Mouse (Mus musculus): ENCODE measurements at regions not wholly inside any gene's neighbourhood (a gene's known extent, or its start where the extent isn't known, plus 50 kb on each side); places are given as distances from the start of the nearest gene placed in this dataset.
A peak's percentile ranks its signal among the peaks of the same experiment; 100 is the strongest.
"Not testable (repeated sequence)": the region's sequence is repeated elsewhere in the genome, so short reads cannot be mapped to it uniquely, and the experiment has no call there.

DNA sequence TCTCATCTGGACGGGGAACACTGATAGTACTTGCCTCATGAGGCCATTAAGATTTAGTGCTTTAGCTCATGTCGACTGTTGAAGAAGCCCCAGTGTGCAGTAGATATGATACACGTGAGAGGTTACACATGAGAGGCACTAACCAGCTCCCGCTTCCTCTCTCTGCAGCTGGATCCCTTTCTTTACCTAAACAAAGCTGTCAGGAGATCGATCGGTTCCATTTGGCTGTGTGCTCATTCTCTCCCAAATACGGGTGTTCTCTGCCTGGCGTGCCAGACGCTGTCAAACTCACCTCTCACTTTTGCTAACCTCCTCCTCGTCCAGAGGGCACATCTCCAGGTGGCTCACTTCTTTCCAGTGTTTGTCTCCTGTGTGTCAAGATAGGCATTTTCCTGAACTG is 139.3 kb upstream of the Smlr1 start:
- H3K4me3 ChIP-seq: no peak overlapping the region
- H3K4me1 ChIP-seq: 0 out of 2 replicates have a peak, but pooled peaks cover 4% of the 10 kb centered on the region
- no peak overlapping the region for H3K27ac ChIP-seq (replicated peaks)
- no peaks in the 10 kb centered on the region for H3K9me3 ChIP-seq
- DNase-seq (ENCODE audit: low spot score): no peak
- no peaks in the 10 kb centered on the region for H3K36me3 ChIP-seq (replicated peaks)
- no peaks in the 10 kb centered on the region for H3K27me3 ChIP-seq (replicated peaks; ENCODE audit: low read depth, poor library complexity, severe bottlenecking)
- 86% methylated on average over 10 of the region's 10 CpGs for WGBS

DNA sequence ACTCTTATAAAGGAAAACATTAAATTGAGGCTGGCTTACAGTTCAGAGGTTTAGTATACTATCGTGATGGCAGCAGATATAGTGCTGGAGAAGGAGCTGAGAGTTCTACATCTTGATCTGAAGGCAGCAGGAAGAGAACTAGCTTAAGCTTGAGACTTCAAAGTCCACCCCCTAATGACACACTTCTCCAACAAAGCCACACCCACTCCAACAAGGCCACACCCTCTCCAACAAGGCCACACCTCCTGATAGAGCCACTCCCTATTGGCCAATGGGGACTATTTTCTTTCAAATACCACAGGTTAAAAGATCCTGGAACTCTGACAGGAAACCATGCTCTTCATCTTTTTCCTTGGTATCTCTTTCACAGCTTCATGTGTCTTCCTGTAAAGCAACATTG is 134.0 kb upstream of the Smlr1 start:
- no peaks in the 10 kb centered on the region for H3K9me3 ChIP-seq
- 92% methylated on average over 1 of the region's 1 CpGs for WGBS
- DNase-seq (ENCODE audit: low spot score): no peak
- H3K4me3 ChIP-seq: no peak overlapping the region
- H3K4me1 ChIP-seq: no peaks in the 10 kb centered on the region
- H3K27ac ChIP-seq (replicated peaks): no peak overlapping the region
- H3K27me3 ChIP-seq (replicated peaks; ENCODE audit: low read depth, poor library complexity, severe bottlenecking): no peaks in the 10 kb centered on the region
- no peaks in the 10 kb centered on the region for H3K36me3 ChIP-seq (replicated peaks)

DNA sequence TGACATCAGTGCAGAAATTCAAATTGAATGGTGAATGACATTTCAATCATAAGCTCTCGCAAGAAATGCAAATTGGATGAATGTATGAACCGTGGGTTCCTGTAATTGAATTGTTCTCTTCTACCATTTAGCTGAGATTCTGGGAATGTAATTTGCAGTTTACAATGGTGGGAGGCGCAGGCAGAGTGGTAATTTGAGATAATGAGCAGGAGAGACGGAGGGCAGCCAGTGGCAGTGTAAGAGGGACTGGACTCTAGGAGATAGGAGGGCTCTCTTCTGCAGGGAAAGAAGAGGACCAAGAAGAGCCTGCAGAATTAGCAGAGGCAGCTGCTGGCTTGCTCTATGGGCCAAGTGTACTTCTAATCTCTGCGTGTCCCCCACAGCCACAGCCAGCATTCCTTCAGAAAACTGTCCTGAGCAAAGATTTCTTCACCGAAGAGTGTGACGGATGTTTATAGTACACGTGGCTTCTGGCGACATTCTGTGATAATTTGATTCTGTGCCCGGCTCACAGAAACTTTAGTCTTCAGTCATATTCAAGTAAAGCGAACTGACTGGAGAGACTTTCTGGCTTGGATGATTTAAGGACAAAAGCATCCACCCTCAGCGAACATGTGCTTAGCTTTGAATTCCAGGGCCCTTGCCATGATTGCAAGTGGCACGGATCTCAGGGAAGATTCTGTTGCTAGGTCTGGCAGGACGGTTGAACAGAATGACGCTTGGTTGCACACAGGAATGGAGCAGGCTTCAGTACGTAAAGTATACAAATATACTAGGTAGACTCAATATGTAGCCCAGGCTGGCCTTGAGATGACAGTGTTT is 116.9 kb upstream of the Smlr1 start:
- no peak overlapping the region for H3K27ac ChIP-seq (replicated peaks)
- peaks cover 3% of the 10 kb centered on the region; the same call in 1 of the 2 replicates for H3K4me1 ChIP-seq
- 78% methylated on average over 16 of the region's 16 CpGs for WGBS
- H3K27me3 ChIP-seq (replicated peaks; ENCODE audit: low read depth, poor library complexity, severe bottlenecking): no peaks in the 10 kb centered on the region
- H3K4me3 ChIP-seq: no peak overlapping the region
- H3K36me3 ChIP-seq (replicated peaks): no peaks in the 10 kb centered on the region
- DNase-seq (ENCODE audit: low spot score): no peak
- no peaks in the 10 kb centered on the region for H3K9me3 ChIP-seq

DNA sequence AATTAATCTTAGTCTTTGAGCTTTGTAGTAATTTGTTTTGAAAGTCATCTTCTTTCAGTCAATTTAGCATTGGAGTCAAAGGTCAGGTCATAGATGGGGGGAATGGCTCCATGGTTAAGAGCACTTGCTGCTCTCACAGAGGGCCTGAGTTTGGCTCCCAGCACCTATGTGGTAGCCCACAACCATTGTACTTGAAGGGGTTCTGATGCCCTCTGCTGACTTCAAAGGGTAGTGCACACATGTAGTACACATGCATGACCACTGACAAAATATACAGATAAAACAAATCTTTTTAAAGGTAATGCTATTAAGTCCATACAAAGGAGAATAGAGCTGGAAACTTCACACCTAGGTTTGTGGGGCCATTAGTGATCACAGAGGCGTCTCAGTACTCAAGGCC is 111.7 kb upstream of the Smlr1 start:
- 87% methylated on average over 1 of the region's 1 CpGs for WGBS
- no peak for DNase-seq (ENCODE audit: low spot score)
- Histone ChIP-seq H3K4me1 (no peaks in the 10 kb centered on the region), H3K9me3 (no peaks in the 10 kb centered on the region), H3K27ac (replicated peaks) (no peak overlapping the region), H3K27me3 (replicated peaks; ENCODE audit: low read depth, poor library complexity, severe bottlenecking) (no peaks in the 10 kb centered on the region), H3K36me3 (replicated peaks) (no peaks in the 10 kb centered on the region), H3K4me3 (no peak overlapping the region)

DNA sequence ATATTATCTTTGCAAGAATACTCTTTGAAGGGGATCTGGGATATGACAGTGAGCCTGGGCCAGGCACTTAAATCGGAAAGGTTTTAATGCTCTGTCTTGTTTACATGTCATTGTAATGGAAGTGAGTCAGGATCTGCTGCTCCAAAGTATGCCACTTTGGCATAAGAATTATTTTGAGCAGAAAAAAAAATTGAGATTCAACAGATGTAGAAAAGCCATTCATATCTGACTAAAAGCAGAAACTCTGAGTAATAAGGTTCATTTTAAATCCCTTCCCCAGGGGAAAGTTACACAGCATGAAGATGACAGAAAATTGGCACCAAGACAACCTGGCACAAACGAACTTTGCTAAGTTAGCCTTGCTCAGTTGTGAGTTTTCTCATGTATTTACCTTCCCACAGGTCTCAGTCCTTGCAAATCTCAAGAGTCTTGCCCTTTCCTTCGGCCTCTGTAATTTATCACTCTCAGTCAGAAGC is 107.5 kb upstream of the Smlr1 start:
- Histone ChIP-seq H3K9me3 (no peaks in the 10 kb centered on the region), H3K4me3 (no peak overlapping the region), H3K4me1 (no peaks in the 10 kb centered on the region), H3K36me3 (replicated peaks) (no peaks in the 10 kb centered on the region), H3K27ac (replicated peaks) (no peak overlapping the region), H3K27me3 (replicated peaks; ENCODE audit: low read depth, poor library complexity, severe bottlenecking) (no peaks in the 10 kb centered on the region)
- DNase-seq (ENCODE audit: low spot score): no peak
- 72% methylated on average over 3 of the region's 3 CpGs for WGBS

DNA sequence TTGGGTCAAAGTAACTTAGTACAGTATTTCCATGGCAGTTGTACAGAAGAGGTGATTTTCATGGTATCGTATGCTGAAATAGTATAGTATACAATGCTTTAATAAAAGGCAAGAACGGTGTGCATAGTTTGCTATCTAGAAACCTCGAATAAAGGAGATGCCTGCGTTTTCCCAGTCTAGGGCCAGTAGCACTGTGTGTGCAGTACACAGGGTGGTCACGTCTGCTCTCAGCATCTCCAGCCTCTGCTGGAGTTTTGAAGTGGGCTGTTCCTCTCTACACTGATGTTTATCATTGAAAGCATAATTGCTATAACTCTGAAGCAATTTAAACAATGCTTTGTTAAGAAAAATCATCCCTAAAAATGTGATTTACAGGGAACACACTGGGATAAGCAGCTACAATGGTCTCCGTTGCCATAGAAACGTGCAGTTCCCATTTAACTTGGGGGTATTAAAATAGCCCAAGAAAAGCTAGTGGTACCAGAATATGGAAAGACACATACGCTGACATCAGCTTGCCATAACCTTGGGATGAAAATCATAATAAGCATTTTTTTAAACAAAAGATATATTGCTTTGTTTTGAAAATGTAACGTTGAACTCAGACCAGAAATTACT is 106.1 kb upstream of the Smlr1 start:
- DNase-seq (ENCODE audit: low spot score): no peak
- 92% methylated on average over 9 of the region's 9 CpGs for WGBS
- Histone ChIP-seq H3K9me3 (no peaks in the 10 kb centered on the region), H3K4me1 (no peaks in the 10 kb centered on the region), H3K4me3 (no peak overlapping the region), H3K27ac (replicated peaks) (no peak overlapping the region), H3K27me3 (replicated peaks; ENCODE audit: low read depth, poor library complexity, severe bottlenecking) (no peaks in the 10 kb centered on the region), H3K36me3 (replicated peaks) (no peaks in the 10 kb centered on the region)

DNA sequence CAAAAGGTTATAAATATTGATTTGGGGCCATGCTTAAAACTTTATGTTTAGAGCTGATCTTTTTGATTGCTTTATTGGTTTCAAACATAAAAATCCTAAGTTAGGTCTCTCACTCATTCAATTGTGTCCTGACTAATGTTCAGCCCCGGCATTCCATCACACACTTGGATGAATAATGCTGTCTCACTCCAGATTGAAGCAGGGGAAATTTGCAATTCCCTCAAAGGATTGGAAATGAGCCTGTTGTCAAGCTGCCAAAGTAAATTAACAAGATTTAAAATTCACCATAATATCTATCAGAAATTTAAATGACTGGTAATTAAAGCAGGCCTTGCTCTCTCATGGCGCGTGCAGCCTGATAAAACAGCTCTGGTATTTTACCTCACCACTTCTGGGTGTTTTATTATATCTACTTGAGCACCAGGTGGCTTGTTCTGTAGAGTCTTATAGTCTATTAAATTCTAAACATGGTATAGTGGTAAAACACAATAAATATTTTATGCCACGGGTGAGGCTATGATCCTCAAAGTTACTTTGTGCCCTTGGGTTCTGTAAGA is 97.1 kb upstream of the Smlr1 start:
- no peak overlapping the region for H3K27ac ChIP-seq (replicated peaks)
- H3K36me3 ChIP-seq (replicated peaks): no peaks in the 10 kb centered on the region
- WGBS: 92% methylated on average over 4 of the region's 4 CpGs
- H3K4me1 ChIP-seq: no peaks in the 10 kb centered on the region
- no peak for DNase-seq (ENCODE audit: low spot score)
- no peaks in the 10 kb centered on the region for H3K27me3 ChIP-seq (replicated peaks; ENCODE audit: low read depth, poor library complexity, severe bottlenecking)
- H3K9me3 ChIP-seq: no peaks in the 10 kb centered on the region
- H3K4me3 ChIP-seq: no peak overlapping the region

DNA sequence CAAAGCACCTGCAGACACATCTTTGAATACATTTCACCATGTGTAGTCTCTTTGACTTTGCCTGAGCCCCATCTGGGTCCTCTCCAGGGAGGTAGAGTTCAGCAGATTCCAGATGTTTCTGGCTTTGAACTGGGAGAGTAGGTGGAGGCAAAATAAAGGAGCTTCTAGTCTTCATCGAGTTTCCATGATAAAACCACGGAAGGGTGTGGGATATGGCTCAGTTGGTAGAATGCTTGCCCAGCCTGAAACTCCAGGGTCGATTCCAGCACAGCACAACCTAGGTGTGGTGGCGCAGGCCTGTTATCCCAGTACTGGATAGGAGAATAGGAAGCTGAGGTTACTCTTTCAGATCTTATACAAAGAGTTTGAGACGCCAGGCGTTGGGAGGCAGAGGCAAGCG is 96.2 kb upstream of the Smlr1 start:
- Histone ChIP-seq H3K27ac (replicated peaks) (no peak overlapping the region), H3K4me1 (no peaks in the 10 kb centered on the region), H3K36me3 (replicated peaks) (no peaks in the 10 kb centered on the region), H3K4me3 (no peak overlapping the region), H3K27me3 (replicated peaks; ENCODE audit: low read depth, poor library complexity, severe bottlenecking) (no peaks in the 10 kb centered on the region), H3K9me3 (no peaks in the 10 kb centered on the region)
- no peak for DNase-seq (ENCODE audit: low spot score)
- 88% methylated on average over 7 of the region's 7 CpGs for WGBS

DNA sequence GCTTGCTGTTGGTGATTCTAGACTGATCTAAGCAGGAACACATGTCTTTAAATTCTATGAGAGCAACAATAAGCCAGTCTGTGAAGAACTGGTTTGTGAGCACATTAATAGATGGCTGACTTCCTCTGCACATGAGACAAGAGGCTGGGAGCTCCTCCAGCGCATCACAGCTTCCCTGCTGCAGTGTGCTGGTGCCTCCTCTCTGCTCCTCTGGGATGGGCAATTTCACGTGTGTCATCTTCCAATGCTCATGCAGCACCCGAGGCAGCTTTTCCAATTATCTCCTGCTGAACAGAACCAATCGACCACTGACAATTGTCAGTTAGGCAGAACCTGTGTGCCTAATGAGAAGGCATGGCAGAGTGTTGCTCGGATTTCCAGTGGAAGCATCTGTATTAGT is 86.5 kb upstream of the Smlr1 start:
- no peaks in the 10 kb centered on the region for H3K9me3 ChIP-seq
- no peak overlapping the region for H3K27ac ChIP-seq (replicated peaks)
- DNase-seq (ENCODE audit: low spot score): no peak
- no peak overlapping the region for H3K4me3 ChIP-seq
- no peaks in the 10 kb centered on the region for H3K27me3 ChIP-seq (replicated peaks; ENCODE audit: low read depth, poor library complexity, severe bottlenecking)
- H3K4me1 ChIP-seq: peaks cover 11% of the 10 kb centered on the region; the same call in 1 of the 2 replicates
- WGBS: 79% methylated on average over 5 of the region's 5 CpGs
- no peaks in the 10 kb centered on the region for H3K36me3 ChIP-seq (replicated peaks)

DNA sequence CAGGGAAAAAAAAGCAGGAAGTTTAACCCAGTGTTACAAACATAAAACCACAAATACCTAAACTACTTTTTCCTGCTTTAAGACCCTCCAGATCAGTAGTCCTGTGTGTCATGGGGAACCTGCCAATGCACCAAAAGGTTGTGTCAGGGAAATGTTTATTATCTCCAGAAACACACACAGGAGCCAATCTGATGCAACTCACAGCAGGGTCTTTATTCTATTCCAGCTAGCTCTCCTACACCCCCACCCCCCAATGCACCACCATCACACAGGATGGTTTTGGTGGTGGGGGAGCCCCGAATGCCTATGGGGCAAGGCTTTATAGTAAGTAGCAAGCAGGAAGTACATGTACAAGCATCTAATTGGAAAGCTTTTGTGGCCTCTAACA is 85.7 kb upstream of the Smlr1 start:
- not testable (repeated sequence) for H3K9me3 ChIP-seq; H3K27ac ChIP-seq (replicated peaks); H3K36me3 ChIP-seq (replicated peaks); H3K4me3 ChIP-seq; DNase-seq (ENCODE audit: low spot score); H3K27me3 ChIP-seq (replicated peaks; ENCODE audit: low read depth, poor library complexity, severe bottlenecking)
- peaks cover 11% of the 10 kb centered on the region; the same call in 1 of the 2 replicates for H3K4me1 ChIP-seq
- 83% methylated on average over 1 of the region's 1 CpGs for WGBS

DNA sequence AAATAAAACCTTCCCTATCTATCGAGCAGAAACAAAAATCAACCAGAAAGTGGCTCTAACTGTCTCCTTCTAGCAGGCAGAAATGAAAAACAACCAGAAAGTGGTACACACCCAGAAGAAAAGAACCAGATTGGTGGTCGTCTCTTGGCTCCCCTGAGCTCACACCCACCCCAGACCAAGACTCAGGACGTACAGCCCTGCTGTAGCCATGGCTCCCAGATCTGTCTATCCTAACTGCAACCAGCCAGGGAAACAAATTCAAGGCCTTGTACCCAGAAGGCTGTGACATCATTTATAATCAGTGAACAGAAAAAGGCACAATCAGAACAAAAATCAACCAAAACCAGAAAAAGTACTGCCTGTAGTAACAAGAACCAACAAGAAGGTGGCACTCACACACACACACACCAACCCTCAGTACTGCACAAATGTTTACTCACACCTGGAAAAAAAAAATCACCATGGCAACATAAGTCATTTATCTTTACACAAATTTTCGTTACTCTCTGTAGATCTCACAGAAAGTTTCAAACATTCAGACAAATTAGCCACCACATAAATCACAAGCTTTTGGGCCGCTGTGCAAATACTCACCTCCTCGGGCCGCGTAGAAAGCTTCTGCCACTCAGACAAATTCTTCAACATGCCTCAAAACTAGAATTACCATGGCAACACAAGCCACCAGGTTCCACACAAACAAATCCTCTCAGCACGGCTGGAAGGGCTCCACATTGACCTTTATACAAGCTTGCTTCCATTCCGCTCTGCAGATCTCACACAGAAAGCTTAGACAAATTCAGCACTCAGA is 85.1 kb upstream of the Smlr1 start:
- Histone ChIP-seq H3K4me3 (no peak overlapping the region), H3K4me1 (peaks cover 11% of the 10 kb centered on the region; the same call in 1 of the 2 replicates), H3K9me3 (no peaks in the 10 kb centered on the region), H3K27me3 (replicated peaks; ENCODE audit: low read depth, poor library complexity, severe bottlenecking) (no peaks in the 10 kb centered on the region), H3K27ac (replicated peaks) (no peak overlapping the region), H3K36me3 (replicated peaks) (no peaks in the 10 kb centered on the region)
- peak; percentile 37 for DNase-seq (ENCODE audit: low spot score)
- 66% methylated on average over 10 of the region's 10 CpGs for WGBS

DNA sequence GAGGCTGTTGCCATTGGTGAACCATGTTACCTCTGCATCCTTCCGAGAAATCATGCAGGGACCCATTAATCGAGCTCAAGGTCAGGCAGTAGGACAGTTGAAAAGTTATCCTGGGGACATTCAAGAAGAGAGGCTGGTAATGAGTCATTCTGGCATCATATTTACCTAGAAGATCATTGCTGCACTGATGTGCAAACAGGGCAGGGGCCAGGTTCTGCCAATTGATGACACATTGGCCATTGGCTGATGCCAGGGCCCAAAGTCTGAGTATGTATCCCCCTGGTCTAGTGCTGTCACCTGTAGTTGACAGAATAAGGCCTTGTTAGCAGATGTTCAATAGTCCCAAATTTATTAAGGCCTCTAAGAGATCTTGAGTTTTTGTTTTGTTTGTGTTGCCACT is 83.6 kb upstream of the Smlr1 start:
- Histone ChIP-seq H3K9me3 (no peaks in the 10 kb centered on the region), H3K4me1 (peaks cover 11% of the 10 kb centered on the region; the same call in 1 of the 2 replicates), H3K27ac (replicated peaks) (no peak overlapping the region), H3K27me3 (replicated peaks; ENCODE audit: low read depth, poor library complexity, severe bottlenecking) (no peaks in the 10 kb centered on the region), H3K36me3 (replicated peaks) (no peaks in the 10 kb centered on the region), H3K4me3 (no peak overlapping the region)
- 94% methylated on average over 2 of the region's 2 CpGs for WGBS
- no peak for DNase-seq (ENCODE audit: low spot score)
